Mouse (Mus musculus): ENCODE measurements around the gene Gm6583.
A peak's percentile ranks its signal among the peaks of the same experiment; 100 is the strongest.

The Gm6583 gene

GRCm38 (mm10) chr5:112355910-112356309, at the start of gene Gm6583:
Gm6583 (minus strand) TSS chr5:112356033.
- DNase-seq (ENCODE audit: low read depth, low spot score), result no peak

GRCm38 (mm10) chr5:112402437-112402836, 46.6 kb upstream of the Gm6583 start:
- DNase-seq (ENCODE audit: low read depth, low spot score), result no peak

- no peak for DNase-seq (ENCODE audit: low read depth, low spot score)
Measured at GRCm38 (mm10) chr5:112399284-112399683, 43.5 kb upstream of the Gm6583 start.

GRCm38 (mm10) chr5:112396066-112396465, 40.2 kb upstream of the Gm6583 start:
- no peak for DNase-seq (ENCODE audit: low read depth, low spot score)

GRCm38 (mm10) chr5:112394779-112395443, 39.1 kb upstream of the Gm6583 start, which contains the start of gene Asphd2:
Asphd2 (minus strand) TSS chr5:112394866.
- no peak for DNase-seq (ENCODE audit: low read depth, low spot score)

- no peak for DNase-seq (ENCODE audit: low read depth, low spot score)
Measured at GRCm38 (mm10) chr5:112394415-112394763, 38.6 kb upstream of the Gm6583 start.

- DNase-seq (ENCODE audit: low read depth, low spot score), result no peak
Measured at GRCm38 (mm10) chr5:112393741-112394414, 38.0 kb upstream of the Gm6583 start.

- peak; percentile 32 for DNase-seq (ENCODE audit: low read depth, low spot score)
Measured at GRCm38 (mm10) chr5:112391676-112392323, 36.0 kb upstream of the Gm6583 start.

- no peak for DNase-seq (ENCODE audit: low read depth, low spot score)
Measured at GRCm38 (mm10) chr5:112391002-112391401, 35.2 kb upstream of the Gm6583 start.

GRCm38 (mm10) chr5:112389352-112389751, 33.5 kb upstream of the Gm6583 start:
- DNase-seq (ENCODE audit: low read depth, low spot score), result no peak

GRCm38 (mm10) chr5:112385973-112386372, 30.1 kb upstream of the Gm6583 start:
- DNase-seq (ENCODE audit: low read depth, low spot score), result peak; percentile 18

- peak; percentile 49 for DNase-seq (ENCODE audit: low read depth, low spot score)
Measured at GRCm38 (mm10) chr5:112384805-112385472, 29.1 kb upstream of the Gm6583 start.

- no peak for DNase-seq (ENCODE audit: low read depth, low spot score)
Measured at GRCm38 (mm10) chr5:112382641-112383330, 27.0 kb upstream of the Gm6583 start.

- no peak for DNase-seq (ENCODE audit: low read depth, low spot score)
Measured at GRCm38 (mm10) chr5:112382042-112382441, 26.2 kb upstream of the Gm6583 start.

GRCm38 (mm10) chr5:112381154-112381553, 25.3 kb upstream of the Gm6583 start:
- no peak for DNase-seq (ENCODE audit: low read depth, low spot score)

- DNase-seq (ENCODE audit: low read depth, low spot score), result no peak
Measured at GRCm38 (mm10) chr5:112378716-112379115, 22.9 kb upstream of the Gm6583 start.

GRCm38 (mm10) chr5:112377380-112377779, 21.5 kb upstream of the Gm6583 start:
- no peak for DNase-seq (ENCODE audit: low read depth, low spot score)

GRCm38 (mm10) chr5:112376111-112376510, 20.3 kb upstream of the Gm6583 start:
- DNase-seq (ENCODE audit: low read depth, low spot score), result no peak

GRCm38 (mm10) chr5:112371933-112372332, 16.1 kb upstream of the Gm6583 start:
- DNase-seq (ENCODE audit: low read depth, low spot score), result no peak

GRCm38 (mm10) chr5:112370236-112370813, 14.5 kb upstream of the Gm6583 start:
- no peak for DNase-seq (ENCODE audit: low read depth, low spot score)

- DNase-seq (ENCODE audit: low read depth, low spot score), result no peak
Measured at GRCm38 (mm10) chr5:112369326-112369725, 13.5 kb upstream of the Gm6583 start.
